Mouse (Mus musculus) right cerebral cortex, postnatal 10 days (tissue): ENCODE measurements around the gene Lrrc36.

Source experiments
- DNase-seq, 2 experiments: peaks; one replicate each; pipeline ENCODE4 v3.0.0; 2021; ENCODE audit warnings: low spot score in 2 of 2

The Lrrc36 gene

GRCm38 (mm10) chr8:105431743-105432515 lies 18.6 kb downstream of the Lrrc36 start:
- DNase-seq = no peak

- no peak for DNase-seq
Measured at GRCm38 (mm10) chr8:105433021-105433420, 19.6 kb downstream of the Lrrc36 start.

DNA sequence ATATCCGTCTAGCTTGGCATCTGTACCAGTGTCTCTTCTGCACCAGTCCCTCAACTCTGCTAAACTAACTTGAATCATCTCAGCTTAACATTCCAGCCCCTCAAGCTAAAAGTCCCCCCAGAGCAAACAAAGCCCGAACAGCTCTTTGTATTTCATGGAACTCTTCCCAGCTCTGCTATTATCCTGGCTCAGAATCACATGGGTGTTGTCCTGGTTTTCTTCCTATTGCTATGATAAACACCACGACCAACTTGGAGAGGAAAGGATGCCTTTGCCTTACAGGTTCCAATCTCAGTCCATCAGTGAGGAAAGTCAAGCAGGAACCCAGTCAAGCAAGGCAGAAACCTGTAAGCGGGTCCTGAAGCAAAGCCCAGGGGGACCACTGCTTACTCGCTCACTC lies 20.1 kb downstream of the Lrrc36 start:
- DNase-seq = no peak

- no peak for DNase-seq
Measured at GRCm38 (mm10) chr8:105434136-105434535, 20.8 kb downstream of the Lrrc36 start.

DNA sequence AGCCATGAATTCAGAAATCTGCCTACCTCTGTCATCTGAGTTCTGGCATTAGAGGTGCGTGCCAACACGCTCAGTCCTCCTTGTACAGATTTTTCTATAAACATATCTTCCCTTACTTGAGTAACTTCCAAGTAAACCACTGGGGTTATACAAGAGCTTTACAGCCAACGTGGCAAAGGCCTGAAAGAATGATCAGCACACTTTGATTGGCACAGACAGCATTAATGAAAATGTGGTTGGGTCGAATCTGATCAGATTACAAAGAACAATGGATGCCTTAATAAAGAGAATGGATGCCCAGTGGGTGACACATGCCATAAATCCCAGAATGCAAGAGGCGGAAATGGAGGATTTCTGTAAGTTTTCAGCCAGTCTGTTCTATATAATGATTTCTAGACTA lies 22.8 kb downstream of the Lrrc36 start:
- DNase-seq = no peak

DNA sequence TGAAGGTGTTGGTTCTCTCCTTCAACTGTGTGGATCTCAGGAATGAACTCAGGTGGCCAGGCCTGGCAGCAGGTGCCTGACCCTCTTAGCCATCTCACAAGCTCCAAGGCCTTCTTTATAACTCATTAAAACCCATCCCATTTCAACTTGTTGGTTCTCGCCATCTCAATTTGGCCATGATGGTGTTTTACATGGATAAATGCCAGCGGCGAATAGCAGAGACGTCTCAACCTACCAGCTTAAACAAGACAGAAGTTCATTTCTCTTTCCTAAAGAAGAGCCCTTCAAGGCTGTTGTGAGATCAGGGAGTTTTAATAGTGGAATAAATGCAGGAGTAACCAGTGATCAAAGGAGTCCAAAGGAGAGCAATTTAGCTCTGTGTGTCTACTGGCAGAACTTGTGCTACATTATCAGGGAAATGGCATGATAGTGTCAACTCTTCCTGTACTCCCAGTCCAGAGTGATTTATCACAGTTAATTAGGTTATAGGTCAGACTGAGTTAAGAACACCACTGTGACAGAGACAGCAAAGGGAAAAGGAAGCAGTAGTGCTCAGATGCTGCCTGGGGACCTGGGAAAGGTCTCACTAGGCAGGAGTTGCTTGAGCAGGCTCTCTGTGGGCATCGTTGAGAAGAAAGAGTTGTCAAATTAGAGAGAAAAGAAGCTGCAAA lies 23.8 kb downstream of the Lrrc36 start:
- no peak for DNase-seq

DNA sequence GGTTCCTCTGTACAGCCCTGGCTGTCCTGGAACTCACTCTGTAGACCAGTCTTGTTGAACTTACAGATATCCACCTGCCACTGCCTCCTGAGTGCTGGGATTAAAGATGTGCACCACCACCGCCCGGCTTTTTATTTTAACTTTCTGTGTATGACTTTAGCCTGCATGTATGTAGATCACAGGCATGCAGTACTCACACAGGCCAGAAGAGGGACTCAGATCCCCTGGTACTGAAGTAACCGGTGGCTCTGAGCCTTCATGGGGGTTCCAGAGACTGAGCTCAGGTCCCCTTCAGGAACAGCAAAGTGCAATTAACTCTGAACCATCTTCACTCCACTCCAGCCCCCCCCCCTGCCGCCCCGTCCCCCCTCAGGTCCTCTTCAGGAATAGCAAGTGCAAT lies 25.5 kb downstream of the Lrrc36 start:
- peak in 1 of 2 experiments; percentile 34 for DNase-seq

DNA sequence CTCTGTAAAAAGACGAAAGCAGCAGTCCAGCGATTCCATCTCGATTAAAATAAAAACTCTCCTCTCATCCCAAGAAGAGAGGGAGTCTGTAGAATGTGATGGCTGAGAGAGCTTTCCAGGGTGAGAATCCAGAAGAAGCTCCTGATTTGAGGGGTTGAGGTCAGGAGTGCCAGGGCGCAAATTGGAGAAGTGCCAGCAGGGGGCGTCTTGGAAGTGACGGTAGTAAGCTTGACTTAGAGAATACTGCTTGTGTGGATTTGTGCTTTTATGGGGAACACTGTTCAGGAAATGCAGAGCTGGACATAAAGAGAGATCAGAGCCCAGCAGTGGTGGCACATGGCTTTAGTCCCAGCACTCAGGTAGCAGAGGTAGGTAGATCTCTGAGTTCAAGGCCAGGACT lies 28.1 kb downstream of the Lrrc36 start:
- DNase-seq = peak in 1 of 2 experiments; percentile 56

DNA sequence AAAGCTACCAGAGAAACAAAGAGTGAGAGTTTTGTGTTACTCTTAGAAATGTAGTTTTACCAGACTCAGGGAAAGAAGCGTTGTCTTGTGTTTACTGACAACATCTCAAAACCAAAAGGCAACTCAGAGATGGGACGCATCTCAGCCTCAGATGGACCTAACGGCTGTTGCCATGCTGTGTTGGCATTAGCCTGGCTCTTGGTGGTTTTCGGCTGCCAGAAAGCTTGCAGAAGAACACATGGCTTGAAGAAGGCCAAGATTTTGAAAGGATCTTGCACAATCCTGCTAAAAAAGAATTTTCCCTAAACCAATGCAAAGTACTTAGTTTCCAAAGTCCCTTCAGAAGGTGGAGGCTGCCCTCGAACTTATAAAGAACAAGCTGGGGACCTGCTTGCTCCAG lies 29.3 kb downstream of the Lrrc36 start:
- no peak for DNase-seq

- peak in 1 of 2 experiments; percentile 49 for DNase-seq
Measured at GRCm38 (mm10) chr8:105445296-105446126, 32.1 kb downstream of the Lrrc36 start.

DNA sequence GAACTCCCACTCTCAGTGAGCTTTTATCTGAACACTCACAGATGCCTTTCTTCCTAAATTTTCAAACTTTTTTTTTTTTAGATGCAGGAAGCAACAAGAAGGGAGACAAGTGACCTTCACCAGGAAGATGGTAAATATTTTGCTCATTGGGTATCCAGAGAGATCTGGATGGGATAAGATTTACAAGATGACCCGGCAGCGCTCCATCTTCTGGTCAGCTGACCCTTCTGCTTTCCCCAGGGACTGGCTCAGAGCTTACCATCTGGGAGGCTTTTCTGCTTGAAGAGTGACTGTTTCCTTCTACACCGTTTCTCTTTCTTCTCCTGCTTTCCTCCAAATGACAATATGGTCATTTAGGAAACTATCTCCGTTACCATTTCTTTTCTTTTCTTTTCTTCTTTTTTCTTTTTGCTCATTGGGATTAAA lies 32.8 kb downstream of the Lrrc36 start:
- no peak for DNase-seq

- no peak for DNase-seq
Measured at GRCm38 (mm10) chr8:105448188-105448587, 34.8 kb downstream of the Lrrc36 start.

GRCm38 (mm10) chr8:105448596-105448995 lies 35.2 kb downstream of the Lrrc36 start:
- no peak for DNase-seq

DNA sequence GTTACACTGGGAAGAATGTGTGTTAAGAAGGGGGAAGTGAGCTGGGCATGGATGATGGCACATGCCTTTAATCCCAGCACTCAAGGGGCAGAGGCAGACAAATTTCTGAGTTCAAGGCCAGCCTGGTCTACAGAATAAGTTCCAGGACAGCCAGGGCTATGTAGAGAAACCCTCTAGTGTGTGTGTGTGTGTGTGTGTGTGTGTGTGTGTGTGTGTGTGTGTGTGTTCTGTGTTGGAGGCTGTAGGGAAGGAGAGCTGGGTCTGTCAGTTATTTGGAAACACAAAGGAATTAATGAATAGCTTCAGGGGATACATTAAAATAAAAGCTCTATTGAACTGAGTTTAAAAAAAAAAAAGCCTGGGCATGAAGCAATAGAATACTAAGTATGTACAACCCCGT lies 37.6 kb downstream of the Lrrc36 start:
- no peak for DNase-seq

DNA sequence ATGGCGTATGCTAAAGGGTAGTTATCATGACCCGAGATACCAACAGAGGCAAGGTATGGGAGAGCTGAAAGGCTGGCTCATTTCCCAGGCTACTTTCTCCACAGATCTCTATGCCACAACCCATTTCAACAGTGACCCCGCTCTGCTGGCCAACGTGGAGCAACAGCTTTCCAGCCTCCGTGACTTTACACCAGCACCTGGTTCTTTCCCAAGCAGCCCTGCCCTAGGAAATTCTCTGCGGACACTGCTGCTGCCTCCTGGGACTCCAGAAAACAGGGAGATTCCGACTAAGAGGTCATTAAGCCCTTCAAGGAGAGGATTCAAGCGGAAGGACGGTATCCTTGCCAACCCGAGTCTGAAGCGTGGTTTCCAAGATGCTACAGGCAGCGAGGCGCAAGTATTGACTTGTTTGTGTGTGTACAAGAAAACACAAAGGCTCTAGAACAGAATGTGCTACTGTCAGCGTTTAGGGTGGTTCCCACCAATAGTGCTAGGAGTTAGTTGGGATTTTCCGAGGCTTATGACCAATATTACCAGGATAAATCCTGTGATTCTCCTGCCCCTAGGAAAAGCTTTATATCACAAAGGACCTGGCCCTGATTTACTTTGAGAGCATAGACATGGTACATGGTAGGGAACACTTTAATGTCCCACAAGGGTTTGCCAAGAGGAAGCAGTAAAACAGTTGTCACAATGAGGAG lies 38.7 kb downstream of the Lrrc36 start:
- peak in 1 of 2 experiments; percentile 24 for DNase-seq

GRCm38 (mm10) chr8:105453296-105453695 lies 39.9 kb downstream of the Lrrc36 start:
- DNase-seq = peak in 1 of 2 experiments; percentile 6

- DNase-seq = peak in 1 of 2 experiments; percentile 15
Measured at GRCm38 (mm10) chr8:105454088-105454487, 40.7 kb downstream of the Lrrc36 start.

- peak in 1 of 2 experiments; percentile 12 for DNase-seq
Measured at GRCm38 (mm10) chr8:105455218-105455617, 41.8 kb downstream of the Lrrc36 start.

- DNase-seq = no peak
Measured at GRCm38 (mm10) chr8:105461085-105461803, 47.9 kb downstream of the Lrrc36 start.

DNA sequence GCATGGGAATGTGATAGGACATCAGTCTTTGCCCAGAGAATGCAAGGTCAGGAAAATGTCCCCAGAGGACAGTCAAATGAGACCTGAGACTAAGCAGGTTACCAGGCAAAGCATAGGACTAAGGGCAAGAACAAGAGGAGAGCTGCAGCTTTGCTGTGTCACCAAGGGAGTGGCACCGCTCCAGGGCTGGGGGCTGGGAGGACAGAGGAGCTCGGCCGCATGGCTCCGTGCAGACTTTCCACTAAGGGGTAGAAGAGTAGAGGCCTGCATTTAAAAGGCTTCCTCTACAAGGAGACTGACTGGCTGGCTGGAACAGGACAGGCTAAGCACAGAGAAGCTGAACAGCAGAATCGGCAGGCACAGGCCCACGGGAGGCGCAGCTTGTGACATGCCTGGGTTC lies 51.2 kb downstream of the Lrrc36 start:
- peak; percentile 38 to 58 for DNase-seq

- no peak for DNase-seq
Measured at GRCm38 (mm10) chr8:105466246-105466645, 52.9 kb downstream of the Lrrc36 start.
